Mouse (Mus musculus) brain, adult 2 months (tissue): ENCODE measurements around the gene Miga1.
A peak's percentile ranks its signal among the peaks of the same experiment; 100 is the strongest.
"Not testable (repeated sequence)": the region's sequence is repeated elsewhere in the genome, so short reads cannot be mapped to it uniquely, and the experiment has no call there.

ENCODE experiments used
- DNase-seq: peaks from one replicate; pipeline ENCODE4 v3.0.0; 2011; ENCODE audit warnings: low read depth, low spot score

The Miga1 gene

GRCm38 (mm10) chr3:152321765-152322547 is 18.3 kb downstream of the Miga1 start:
- no peak for DNase-seq

DNA sequence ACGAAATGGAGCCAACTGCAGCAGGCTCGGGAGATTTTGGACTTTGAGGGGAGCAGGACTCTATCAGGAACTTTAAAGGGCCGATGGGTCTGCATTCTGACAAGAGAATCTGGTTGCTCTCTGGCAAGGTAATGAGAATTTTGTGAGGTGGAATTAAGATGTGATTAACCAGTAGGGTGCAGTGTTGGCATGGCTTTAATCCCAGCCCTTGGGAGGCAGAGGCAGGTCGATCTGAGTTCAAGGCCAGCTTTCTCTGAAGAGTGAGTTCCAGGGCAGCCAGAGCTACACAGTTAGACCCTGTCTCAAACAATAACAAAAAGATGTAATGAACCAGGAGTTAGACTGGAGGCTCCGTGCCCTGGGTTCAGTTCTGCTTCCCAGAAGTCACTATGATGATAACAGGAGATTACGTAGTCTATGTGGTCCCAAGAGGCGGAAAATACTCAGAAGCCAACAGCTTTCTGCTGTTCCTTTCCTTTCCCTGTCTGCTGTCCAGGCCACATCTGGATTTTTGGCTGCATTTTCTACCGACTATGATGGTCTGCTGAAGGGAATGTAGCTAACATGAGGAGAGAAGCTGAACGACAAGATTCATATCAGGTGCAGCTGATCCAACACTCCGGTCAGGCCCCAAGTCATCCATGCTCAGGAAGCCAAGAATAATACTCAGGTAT is 19.1 kb downstream of the Miga1 start:
- no peak for DNase-seq

DNA sequence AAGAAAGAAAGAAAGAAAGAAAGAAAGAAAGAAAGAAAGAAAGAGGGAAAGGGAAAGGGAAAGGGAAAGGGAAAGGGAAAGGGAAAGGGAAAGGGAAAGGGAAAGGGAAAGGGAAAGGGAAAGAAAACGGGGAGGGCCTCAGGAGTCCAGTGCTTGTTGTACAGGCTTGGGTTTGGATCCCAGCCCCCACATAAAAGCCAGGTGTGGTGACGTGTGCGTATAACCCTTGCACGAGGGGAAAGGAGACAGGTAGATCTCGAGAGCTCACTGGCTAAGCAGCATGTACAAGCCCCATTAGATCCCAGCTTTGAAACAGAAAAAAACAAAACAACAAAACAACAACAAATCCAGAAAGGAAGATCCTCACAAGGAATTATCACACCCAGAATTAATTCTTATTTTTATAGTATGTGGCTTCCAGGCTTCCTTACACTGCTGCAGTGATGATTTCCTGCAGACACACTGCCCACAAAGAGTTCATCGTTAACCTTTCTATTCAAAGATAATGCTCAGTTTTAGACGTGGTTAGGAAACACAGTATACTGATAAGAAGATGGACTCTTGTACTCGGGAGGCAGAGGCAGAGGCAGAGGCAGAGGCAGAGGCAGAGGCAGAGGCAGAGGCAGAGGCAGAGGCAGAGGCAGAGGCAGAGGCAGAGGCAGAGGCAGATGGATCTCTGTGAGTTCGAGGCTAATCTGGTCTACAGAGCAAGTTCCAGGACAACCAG is 23.6 kb downstream of the Miga1 start:
- DNase-seq, result not testable (repeated sequence)

GRCm38 (mm10) chr3:152315613-152316012 is 24.6 kb downstream of the Miga1 start:
- DNase-seq, result peak; percentile 90

DNA sequence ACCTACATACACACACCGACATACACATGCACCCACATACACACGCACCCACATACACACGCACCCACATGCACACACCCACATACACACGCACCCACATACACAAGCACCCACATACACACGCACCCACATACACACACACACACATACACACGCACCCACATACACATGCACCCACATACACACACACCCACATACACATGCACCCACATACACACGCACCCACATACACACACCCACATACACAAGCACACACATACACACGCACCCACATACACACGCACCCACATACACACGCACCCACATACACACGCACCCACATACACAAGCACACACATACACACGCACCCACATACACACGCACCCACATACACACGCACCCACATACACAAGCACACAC is 25.5 kb downstream of the Miga1 start:
- not testable (repeated sequence) for DNase-seq

GRCm38 (mm10) chr3:152309250-152309645 is 31.0 kb downstream of the Miga1 start:
- no peak for DNase-seq

GRCm38 (mm10) chr3:152308485-152309249 is 31.5 kb downstream of the Miga1 start:
- DNase-seq, result peak; percentile 34

DNA sequence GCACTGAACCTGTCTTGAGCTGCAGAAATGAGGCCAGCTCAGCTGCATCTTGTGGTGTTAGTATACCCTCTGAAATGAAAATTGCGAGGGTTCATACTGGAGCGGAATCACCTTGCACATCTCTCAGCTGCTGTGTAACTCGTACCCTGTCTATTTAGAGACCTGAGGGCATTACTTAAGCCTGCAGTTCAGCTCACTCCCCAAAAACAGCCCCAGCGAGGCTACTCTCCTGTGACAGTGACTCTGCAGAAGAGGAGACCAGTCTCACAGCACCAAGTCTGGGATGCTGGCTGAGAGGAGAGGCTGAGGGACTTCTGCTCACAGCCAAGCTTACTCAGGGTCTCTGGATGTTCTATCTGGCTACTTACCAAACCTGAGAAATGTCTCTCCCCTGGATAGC is 34.2 kb downstream of the Miga1 start:
- no peak for DNase-seq

DNA sequence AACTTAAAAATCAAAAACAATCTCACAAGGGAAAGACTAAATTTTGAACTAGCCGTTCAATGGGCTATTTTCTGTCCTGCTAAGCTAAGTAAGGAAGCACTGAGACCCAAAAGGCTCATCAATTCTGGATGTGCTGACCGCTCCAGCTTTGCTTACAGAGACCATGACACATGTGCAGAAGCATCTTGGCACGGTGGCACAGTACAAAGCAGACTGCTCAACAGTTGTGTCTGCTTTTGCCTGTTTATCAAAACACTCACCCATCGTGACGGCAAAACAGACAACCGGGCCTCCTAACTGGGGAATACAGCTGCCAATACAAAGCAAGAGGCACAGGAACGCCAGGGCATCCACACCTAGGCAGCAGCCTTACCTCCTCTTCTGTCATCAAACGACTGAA is 35.1 kb downstream of the Miga1 start:
- no peak for DNase-seq

DNA sequence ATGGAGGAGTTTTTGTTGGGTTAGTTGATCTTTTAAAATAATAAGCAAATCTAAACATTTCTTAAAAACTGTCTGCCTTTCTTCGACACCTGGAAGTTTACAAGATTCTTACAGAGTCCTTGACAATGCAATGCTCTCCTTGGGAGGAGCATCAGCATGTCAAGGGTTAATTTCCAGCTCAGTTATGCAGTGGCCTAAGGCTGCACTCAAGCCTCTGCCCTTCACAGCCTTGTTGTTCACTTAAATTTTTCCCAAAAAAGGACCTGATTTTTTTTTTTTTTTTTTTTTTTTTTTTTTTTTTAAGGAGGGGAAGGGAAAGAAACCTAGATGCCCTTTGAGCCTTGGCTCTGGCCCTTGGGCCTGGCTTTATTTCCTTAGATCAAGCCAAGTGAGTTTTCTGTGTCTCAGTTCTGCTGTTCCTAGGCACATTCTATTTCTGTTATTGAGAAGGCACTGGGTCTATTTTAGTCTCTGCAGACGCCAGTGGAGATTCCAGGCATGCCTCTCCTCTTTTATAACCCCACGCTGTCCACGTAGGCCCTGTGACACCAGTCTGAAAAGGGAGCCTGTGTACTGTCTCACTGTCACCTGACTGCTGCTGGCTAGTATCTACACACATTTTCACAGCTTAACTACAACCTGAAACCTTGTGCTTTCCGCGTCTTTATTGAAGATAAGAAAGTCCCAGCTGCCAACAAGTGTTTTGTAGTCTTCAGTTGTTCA is 36.0 kb downstream of the Miga1 start:
- DNase-seq, result peak; percentile 69

DNA sequence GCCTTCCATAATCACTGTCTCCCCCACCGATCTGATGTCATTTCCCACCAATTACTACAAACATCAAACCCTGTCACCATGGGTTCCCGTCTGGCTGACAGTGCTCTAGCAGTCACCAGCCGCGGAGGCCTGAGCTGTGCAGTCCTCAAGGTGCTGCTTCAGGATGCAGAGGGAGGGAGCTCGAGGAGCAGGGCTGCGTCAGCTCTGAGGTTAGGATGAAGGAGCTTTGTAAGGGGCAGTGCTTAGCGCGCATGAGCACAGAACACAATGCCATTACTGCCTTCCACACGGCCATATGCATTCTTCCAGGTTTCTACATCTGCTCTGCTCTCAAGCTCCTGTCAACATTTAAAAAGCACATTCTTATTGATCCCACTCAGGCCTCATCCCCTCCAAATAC is 37.2 kb downstream of the Miga1 start:
- DNase-seq, result no peak

DNA sequence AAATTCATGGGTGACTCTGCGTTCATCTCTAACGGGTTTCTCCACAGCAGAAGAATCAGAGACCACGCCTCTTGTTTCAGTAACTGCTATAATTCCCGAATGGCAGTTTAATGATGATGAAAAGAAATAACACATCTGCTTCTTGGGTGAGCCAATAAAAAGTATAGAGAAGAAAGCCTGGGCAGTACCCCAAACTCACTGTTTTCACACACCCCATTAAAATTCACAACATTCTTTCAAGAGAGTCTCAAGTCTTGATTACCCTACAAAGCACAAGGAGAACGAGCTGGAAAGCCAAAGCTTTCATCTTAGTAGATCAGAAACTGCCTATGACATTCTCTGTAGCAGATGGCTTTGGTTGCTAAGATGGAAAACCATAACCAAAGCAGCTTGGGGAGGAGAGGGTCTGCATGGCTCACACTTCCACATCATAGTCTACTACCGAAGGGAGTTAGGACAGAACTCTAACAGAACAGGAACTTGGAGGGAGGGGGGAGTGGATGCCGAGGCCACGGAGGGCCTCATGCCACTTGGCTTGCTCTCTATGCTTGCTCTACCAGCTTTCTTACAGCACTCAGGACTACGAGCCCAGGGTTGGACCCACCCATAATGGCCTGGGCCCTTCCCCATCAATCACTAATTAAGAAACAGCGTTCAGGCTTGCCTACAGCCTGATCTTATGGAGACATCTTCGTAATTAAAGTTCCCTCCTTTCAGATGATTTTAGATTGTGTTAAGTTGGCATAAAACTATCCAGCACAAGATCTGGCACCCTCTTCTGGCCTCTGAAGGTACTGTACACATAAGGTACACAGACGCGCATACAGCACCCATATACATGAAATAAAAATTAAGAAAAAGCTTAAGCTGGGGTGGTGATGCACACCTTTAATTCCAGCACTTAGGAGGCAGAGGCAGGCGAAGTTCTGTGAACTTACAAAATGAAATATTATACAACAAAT is 39.5 kb downstream of the Miga1 start:
- DNase-seq, result no peak

DNA sequence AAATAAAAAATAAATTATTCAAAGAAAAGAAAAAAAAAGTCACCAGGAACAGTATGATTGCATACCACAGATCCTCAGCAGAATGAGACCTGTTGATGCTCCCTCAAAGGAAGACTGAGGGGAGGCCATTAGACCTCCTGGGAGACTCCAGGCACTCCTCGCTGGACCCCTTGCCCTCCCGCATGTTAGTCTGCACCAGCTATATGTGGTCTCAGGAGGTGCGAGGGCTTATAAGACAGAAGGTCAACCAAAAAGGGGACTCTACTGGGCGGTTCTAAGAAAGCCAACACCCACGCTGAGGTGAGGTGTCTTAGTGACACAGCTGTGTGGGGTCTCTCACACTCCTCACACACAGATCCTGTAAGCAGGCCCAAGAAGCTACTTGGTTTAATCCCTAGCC is 44.3 kb downstream of the Miga1 start:
- DNase-seq, result no peak

- no peak for DNase-seq
Observed at GRCm38 (mm10) chr3:152294400-152294799, 45.8 kb downstream of the Miga1 start.

GRCm38 (mm10) chr3:152293530-152294181 is 46.6 kb downstream of the Miga1 start:
- no peak for DNase-seq

DNA sequence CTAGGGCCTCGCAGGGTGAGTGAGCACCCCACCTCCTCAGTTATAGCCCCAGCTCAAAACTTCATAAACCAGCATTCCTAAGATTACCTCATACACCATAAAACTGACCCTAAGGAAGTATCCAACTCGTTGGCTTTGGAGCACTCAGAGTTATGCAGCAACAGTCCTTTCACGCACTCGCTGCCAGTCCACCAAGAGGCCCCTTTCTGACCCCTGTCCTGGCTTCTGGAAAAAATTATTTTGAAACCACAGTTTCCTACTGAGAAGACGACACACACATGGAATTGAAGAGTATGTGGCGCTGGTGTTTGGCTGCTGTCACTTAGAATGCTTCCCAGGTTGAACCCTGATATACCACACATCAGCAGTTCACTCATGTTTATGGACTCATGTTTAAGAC is 48.3 kb downstream of the Miga1 start:
- no peak for DNase-seq

DNA sequence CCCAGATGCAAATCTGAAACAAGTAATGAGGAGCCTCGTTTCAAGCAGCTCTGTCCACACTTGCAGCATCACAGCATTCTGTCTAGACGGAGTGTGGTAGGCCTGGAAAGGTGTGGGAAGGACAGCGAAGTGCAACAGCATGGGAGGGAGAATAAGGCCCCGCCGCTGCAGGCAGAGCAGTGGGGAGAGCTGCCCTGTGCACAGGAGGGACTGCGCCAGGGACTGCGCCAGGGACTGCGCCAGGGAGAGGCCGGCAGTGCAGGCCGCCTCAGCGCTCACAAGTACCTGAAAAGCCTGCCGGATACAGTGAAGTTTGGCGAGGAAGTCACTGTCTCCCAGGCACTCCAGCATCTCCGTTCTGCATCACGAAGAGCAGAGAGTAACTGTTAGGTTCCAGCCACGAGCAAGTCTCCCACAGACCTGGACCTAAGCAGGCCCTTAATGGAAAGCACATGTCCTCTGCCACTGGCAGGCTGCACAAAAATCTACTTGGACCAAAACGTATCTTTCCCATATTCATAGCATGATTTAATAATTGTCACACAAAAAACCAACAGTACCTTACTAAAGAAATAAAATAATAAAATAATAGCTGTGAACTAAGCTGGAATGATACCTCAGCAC is 49.9 kb downstream of the Miga1 start:
- DNase-seq, result peak; percentile 47

DNA sequence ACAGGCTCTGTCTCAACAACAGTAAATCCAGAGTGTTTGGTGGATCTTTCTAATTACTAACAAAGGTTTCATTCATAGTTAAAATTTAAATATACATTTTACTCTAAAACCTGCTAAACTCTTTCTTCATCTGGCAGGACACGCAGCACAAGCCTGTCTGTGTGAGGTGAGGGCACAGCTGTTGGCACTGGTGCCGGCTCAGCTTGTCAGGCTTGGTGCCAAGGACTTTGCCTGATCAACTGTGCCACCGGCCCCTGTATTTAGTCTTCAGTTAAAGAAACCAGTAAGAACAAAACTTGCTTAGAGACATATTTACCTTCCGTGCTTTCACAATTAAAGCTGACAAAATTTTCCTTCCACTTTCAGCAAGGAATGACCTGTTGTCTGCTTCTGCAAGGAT is 51.5 kb downstream of the Miga1 start:
- DNase-seq, result no peak

- no peak for DNase-seq
Observed at GRCm38 (mm10) chr3:152288276-152288675, 51.9 kb downstream of the Miga1 start.
